Mouse (Mus musculus) adrenal gland, adult 2 months (tissue): ENCODE measurements at regions not wholly inside any gene's neighbourhood (a gene's known extent, or its start where the extent isn't known, plus 50 kb on each side); places are given as distances from the start of the nearest gene placed in this dataset.
"Not testable (repeated sequence)": the region's sequence is repeated elsewhere in the genome, so short reads cannot be mapped to it uniquely, and the experiment has no call there.

Experiments used
- DNase-seq: peaks from one replicate; pipeline ENCODE4 v3.0.0; 2021

DNA sequence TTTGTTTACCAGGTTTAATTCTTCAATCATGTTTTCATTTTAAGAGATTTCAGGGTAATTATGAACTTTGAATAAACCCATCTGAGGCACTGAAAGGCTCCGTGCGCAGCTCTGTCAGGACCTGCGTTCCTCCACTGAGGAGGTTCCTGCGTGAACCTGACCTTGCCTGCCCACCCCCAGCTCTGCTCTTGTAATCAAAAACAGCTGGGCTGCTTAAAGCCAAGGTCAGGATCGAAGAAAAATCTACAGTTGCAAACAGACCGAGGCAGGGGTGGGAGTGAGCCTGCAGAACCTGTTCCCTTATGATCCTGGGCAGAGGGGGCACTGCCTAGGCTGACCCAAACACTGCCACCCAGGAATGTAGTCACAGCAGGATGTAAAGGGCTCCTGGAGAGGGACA, 134.8 kb upstream of the Bcor start:
- no peak for DNase-seq

DNA sequence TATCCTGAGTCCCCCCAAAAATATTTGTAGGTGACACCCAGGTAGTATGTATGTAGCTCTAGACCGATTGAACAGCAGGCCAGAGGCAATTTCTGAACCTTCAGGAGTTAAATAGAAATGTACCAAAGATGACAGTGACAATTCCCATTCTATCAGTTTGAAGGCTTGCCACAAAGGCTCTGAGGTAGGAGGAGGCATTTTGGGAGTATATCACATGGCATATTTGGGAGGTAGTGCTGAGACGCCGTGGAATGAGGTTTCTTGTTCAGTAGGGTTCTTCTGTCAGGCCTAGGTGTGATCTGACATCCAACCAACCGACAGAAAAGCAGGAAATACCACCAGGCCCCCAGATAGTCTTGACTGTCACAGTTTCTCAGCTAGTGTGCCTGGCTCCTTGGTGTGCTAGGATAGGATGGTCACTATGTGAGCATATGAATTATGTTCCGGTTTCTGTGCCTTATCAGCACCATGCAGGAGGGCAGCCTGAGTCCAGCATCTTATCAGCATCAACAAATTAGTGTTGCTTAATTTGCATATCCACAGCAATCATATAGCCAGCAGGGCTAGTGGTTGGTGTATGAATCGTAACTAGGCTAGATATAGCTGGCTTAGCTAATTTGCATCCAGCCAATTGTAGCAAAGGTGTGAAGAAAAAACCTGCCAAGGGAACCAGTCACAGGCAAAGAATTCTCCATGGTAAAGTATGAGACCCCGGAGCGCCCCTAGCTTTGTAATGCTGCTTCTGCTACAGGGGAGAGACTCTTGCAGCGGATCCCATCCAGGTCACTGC, 136.3 kb upstream of the Bcor start:
- DNase-seq = no peak

DNA sequence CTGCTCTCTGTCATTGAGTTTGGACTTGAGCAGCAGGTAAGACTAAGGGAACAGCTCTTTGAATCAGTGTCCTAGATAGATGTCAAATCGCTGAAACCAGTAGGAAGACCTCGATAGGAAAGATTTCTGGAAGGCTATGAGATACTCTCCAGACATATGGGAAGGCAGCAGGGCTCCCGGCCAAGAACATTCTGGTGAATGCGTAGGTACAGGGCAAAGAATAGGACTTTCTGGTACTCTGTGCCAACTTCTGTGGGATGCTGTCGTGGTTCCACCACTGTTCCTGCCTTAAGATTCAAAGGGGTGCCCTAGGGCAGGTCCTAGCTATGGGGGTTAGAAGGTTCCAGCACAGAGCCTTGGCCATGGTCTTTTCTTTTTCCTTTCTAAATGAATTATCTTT, 138.5 kb upstream of the Bcor start:
- DNase-seq = no peak

DNA sequence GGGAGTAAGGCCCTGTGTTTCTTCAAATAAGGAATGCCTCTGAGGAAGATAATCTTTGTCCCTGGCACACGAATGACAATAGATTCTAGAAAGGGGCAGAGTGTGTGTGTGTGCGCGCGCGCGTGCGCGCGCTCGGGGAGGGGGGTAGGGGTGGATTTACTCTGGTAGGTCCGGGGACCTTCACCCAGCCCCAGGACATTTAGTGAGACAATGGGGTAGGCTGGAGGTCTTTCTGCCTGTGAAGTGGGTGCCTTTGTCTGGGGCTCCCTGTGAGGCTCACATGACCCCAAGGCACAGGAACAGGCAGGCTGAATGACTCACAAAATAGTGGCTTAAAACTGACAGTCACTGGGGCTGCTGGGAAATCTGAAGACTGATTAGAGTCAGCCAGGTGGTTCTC, 139.1 kb upstream of the Bcor start:
- DNase-seq = no peak

GRCm38 (mm10) chrX:12304678-12305077, 144.5 kb upstream of the Bcor start:
- no peak for DNase-seq

GRCm38 (mm10) chrX:12306940-12307339, 146.8 kb upstream of the Bcor start:
- DNase-seq = no peak

GRCm38 (mm10) chrX:12312534-12312933, 152.4 kb upstream of the Bcor start:
- DNase-seq = no peak

DNA sequence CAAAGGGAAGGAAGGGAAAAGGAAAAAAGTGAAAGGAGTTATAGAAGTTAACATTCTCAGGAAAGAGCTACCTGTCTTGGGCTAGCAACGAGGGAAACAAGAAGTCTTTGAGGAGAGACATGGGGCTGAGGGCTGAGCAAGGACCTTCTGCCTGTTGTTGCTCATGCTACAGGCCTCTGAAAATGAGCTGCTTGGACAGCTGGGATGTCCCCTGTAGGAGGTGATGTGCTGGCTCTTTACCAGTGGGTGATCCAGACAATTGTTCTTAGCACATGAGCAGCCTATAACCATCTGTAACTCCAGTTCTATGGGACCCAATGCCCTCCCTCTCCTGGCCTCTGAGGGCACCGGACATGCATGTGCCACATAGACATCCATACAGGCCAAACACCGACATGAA, 155.5 kb upstream of the Bcor start:
- DNase-seq = no peak

DNA sequence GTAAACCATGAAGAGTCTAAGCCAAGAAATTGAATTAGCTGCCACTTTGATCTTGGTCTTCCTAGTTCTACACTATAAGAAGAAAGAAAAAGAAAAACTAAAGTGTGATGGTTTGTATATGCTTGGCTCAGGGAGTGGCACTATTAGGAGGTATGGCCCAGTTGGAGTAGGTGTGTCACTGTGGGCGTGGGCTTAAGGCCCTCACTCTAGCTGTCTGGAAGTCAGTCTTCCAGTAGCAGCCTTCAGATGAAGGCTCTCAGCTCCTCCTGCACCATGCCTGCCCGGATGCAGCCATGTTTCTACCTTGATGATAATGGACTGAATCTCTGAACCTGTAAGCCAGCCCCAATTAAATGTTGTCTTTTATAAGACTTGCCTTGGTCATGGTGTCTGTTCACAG, 157.3 kb upstream of the Bcor start:
- not testable (repeated sequence) for DNase-seq

DNA sequence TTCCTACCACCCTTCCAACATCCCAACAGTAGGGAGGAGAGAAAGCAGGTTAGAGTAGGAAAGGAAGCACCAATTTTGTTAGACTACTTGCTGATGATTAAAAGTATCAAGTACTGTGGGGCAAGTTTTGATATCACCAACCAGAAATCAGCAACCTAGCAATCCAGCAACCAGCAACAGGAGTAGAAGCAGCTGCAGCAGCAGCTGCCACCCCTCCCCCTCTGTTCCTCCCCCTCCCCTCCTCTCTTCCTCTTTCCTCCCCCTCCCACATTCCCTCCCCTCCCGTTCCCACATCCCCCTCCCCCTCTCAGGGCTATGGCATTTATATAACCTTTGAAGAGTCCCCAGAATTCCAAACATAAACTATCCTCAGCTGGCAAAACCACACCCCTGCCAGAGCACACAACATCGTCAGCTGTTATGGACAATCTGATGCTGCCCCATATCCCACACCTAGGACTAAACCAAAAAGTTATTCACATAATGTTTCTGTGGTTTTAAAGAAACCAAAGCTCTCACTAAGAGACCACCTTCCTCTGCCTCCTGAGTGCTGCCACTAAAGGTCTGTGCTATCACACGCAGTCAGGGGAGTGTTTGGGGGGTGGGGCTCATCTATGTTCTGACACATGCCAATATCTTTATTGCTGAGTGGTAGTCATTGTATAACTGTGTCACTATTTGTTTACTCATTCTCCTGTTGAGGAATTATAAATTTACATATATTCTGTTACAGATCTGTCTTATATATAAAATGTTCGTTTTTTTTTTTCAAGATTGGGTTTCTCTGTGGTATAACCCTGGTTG, 158.9 kb upstream of the Bcor start:
- DNase-seq = no peak

DNA sequence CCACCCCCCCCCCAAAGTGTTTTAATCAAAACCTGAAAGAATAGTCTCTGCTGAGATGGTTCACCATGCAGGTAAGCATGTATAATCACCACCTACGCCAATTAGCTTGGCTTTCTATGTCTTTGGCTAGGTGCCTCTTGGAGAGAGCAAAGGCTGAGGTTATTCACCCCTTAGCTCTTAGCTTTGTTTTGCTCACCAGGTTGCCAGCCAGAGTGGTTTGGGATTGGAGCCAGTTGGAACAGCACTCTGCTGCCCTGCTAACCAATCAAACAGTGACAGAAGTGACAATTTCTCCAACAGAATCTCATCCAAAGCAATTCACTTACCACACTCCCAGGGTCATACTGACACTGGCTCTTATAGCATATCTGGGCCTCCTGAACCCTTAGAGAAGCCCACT, 162.3 kb upstream of the Bcor start:
- DNase-seq = peak; percentile 19

GRCm38 (mm10) chrX:12323268-12323667, 163.1 kb upstream of the Bcor start:
- DNase-seq = no peak

DNA sequence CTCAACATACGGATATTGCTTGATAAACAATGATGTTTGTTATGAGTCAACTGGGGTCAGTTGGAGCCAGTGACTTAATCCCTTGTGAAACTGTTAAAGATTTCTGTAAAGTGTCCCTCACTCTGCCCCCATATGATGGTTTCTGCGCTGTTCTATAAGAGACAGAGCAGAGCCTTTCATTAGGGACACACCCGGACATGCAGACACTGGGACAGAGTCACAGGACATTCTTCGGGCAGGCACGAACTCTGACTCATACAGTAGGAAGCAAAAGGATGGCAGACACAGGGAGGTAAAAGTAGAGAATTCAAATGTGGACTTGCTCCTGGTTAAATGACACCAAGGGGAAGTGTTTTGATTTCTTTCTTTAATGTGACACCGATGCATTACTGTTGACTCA, 163.7 kb upstream of the Bcor start:
- DNase-seq = no peak

- DNase-seq = no peak
Measured at GRCm38 (mm10) chrX:12327464-12327863, 167.3 kb upstream of the Bcor start.

GRCm38 (mm10) chrX:12340561-12340960, 180.4 kb upstream of the Bcor start:
- DNase-seq = no peak

DNA sequence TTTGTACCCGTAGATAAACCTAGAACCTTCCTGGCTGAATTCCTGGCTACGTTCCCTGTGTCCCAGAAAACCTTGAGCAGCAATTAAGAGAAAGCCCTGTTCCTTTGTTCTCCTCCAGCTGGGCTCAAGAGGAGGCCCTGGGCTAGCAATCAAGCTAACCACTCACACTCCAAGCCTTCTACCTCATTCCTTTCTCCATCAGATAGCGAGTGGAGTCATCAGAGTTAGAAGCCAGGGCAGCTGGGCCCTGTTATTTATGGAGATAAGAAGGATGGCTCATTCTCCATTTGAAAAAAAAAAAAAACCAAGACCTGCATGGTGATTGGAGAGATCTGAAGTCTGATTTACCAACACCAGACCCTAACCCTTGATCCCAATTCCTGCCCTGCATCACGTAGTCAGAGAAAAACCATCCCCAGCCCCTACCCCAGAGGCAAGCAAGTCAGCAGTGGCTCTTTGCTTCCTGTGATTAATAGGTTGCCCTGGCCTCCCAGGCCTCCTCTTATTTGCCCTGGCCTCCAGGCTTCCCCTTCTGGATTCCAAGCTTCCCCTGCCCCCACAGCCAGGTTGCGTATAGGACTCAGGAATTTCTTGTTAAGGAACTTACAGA, 181.3 kb upstream of the Bcor start:
- no peak for DNase-seq

DNA sequence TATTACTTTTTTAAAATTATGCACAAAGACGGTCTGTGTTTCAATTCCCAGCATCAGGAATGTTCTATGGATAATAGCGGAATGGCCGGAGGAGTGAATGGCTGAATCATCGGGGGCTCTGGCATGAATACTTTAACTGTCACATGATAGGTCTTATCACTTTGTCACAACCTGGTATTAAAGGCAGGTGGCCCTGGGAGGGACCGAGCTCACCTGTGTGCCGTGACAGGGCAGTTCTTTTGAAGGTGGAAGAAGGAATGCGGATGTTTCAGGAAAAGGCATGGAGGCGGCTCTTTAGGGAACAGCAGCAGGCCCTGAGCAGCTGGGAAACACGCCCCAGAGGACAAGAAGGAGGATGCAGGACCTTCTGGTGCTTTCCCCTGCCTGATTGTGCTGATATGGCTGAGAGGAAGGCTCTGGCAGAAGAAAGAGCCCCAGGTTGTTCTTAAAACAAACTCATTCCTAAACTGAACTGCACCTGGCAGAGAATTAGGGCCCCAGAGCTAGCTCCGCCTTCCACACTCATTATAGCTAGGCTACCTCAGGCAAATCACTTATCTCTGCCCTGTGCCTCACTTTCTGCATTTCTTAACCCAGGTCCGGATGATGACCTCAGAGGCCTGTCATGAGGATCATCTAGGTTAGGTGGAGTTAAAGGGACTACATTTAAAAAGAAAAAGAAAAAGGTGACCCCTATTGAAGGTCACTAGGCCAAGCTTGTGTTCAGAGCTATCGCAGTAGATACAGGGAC, 184.8 kb upstream of the Bcor start:
- DNase-seq = no peak

DNA sequence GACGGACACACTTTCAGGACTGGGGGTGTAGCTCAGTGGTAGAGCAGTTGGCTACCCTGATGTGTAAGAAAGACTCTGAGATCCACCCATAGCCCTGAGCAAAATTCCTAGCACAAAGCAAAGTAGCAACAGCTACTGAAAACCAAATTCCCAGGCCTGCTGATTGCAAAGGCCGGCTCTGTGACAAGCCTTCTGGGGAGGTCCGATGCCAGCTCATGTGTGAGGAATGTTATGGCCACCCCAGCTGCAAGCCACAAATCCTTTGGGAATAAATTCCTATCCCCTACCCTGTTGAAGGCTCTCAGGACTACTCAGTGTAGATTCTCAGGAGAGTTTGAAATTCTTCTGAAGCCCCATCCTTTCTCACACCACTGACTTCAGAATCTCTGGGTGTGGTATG, 186.7 kb upstream of the Bcor start:
- DNase-seq = no peak

DNA sequence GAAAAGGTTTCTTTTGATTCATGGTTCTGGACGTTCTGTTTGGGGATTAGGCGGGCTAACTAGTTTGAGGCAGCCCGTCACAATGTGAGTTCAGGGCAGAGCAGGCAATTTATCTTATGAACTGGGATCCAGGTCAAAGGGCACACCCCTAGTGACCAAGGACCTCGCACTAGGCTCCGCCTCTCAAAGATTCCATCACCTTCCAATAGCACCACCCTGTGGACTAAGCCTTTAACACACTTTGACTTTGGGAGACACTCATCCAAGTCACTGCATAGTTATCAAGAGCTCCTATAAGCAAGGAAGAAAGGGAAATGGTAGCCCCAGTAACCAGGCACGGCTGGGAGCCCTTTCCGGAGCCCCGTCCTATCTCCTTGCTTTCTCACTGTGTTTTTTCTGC, 188.0 kb upstream of the Bcor start:
- DNase-seq = no peak

DNA sequence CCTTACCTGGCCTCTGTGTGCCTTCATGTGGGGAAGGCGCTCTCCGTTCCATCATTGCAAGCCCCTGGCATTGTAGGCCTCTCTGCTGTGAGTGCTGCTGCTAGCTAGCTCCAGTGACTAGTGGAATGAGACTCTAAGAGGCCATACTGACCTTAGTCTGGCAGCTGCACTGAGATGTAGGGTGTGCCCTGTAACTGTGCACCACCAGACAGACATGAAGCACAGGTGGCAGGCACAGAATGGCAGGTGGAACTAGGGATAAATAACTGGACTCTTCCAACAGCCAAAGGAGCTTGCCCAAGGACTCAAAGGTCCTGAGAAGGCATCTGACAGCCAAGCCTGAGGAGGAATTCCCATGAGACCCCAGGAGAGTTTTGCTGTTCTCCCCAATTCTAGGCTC, 194.7 kb upstream of the Bcor start:
- no peak for DNase-seq

GRCm38 (mm10) chrX:12358026-12358425, 197.9 kb upstream of the Bcor start:
- no peak for DNase-seq

GRCm38 (mm10) chrX:12365582-12366323, 205.6 kb upstream of the Bcor start:
- no peak for DNase-seq
